Mouse (Mus musculus) stomach, embryonic 16.5 days (tissue): ENCODE data around the gene Rab29. TPM values are rescaled to one million over a fixed set of nuclear protein-coding genes. Genes with fewer than 3 reads are reported as not detected.
A peak's percentile ranks its signal among the peaks of the same experiment; 100 is the strongest.
"Not testable (repeated sequence)": the region's sequence is repeated elsewhere in the genome, so short reads cannot be mapped to it uniquely, and the experiment has no call there.

ENCODE experiments used
- ATAC-seq: fragments of 200-750 bp; cut with Nextera tagmentation; 2 replicates; pipeline ENCODE4 v1.8.0; 2017; ENCODE audit warnings: moderate number of reproducible peaks, moderate TSS enrichment; ENCODE audit not compliant: insufficient read depth, low FRiP score
- H3K27ac ChIP-seq: fragments of 300-500 bp; sonication (generic); 2 replicates; pipeline ENCODE4 v1.5.1; 2014; ENCODE audit warnings: low read length
- H3K27me3 ChIP-seq: fragments of 300-500 bp; sonication (generic); 2 replicates; pipeline ENCODE4 v1.6.1; 2014; ENCODE audit warnings: low read length, control low read depth, mixed read lengths; ENCODE audit not compliant: control insufficient read depth, insufficient read depth
- H3K36me3 ChIP-seq: fragments of 300-500 bp; sonication (generic); 2 replicates; pipeline ENCODE4 v1.6.1; 2014; ENCODE audit warnings: low read length; ENCODE audit not compliant: control insufficient read depth, insufficient read depth
- H3K4me1 ChIP-seq: fragments of 300-500 bp; sonication (generic); 2 replicates; pipeline ENCODE4 v1.6.1; 2014; ENCODE audit warnings: low read length, control low read depth, mixed read lengths; ENCODE audit not compliant: control insufficient read depth, insufficient read depth
- H3K4me2 ChIP-seq: fragments of 300-500 bp; sonication (generic); 2 replicates; pipeline ENCODE4 v1.6.1; 2014; ENCODE audit warnings: low read depth, low read length, mixed read lengths
- H3K4me3 ChIP-seq: fragments of 300-500 bp; sonication (generic); replicated peaks from 2 replicates; pipeline ENCODE4 v1.5.1; 2014; ENCODE audit warnings: mild to moderate bottlenecking, low read length
- H3K9ac ChIP-seq: fragments of 300-500 bp; sonication (generic); 2 replicates; pipeline ENCODE4 v1.6.1; 2014; ENCODE audit warnings: low read length
- H3K9me3 ChIP-seq: fragments of 300-500 bp; sonication (generic); replicated peaks from 2 replicates; pipeline ENCODE4 v1.6.1; 2016; ENCODE audit warnings: low read length, control low read depth; ENCODE audit not compliant: control insufficient read depth
- WGBS: fragments of 180-500 bp; shearing (Covaris S2); extraction: QIAGEN DNeasy Blood & Tissue Kit; methylation state at CpG from one replicate; pipeline ENCODE4 v1.1.7; 2014; 5-methylcytosine and 5-hydroxymethylcytosine counted together
- polyA plus RNA-seq: library from polyadenylated mRNA; unstranded; fragments of >200 nt; fragmentation: Nextera tagmentation; extraction: Ambion mirVana; gene quantifications from 2 replicates; pipeline ENCODE4 v1.2.1, GENCODE M21; 2015

The Rab29 gene
- polyA plus RNA-seq: 28.6 and 30.4 TPM in 2 replicates

DNA sequence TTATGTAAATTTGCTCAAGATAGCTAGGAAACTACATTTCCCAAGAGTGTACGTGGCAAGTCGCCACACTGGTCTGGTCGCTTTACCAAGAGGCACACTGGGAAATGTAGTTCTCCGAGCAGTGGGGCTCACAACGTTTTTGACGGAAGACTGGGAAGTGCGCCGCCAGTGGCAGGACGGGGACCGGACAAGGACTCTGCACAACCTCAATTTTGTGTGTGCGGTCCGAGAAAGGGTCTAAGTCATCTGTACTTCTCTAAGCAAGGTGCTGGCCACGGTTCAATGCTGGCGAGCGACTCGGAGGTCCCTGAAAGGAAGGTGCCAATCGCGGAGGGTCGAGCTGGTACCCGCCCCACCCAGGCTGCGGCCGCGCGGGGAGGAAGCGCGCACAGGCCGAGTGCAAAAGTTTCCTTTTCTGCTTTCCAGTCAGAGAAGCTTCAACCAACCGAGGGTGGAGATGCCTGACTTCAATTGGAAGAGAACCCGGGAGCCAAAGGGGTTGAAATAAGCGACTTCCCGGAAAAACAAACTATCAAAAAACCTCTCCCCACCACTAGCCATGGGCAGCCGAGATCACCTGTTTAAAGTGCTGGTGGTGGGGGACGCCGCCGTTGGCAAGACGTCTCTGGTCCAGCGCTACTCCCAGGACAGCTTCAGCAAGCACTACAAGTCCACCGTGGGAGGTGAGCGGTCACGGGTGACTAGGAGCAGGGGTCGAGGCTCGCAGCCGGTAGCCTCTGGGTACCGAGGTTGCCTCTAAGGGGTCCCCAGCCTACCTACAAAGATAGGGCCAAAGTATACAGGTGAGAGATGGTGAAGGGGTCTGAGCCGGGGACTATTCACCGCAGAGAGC lies at the start of gene Rab29:
Gene Rab29, plus strand, starts transcription at position 132 of the 853 bp plus-strand sequence.
- Histone ChIP-seq H3K27me3 (no peaks in the 10 kb centered on the region), H3K9me3 (no peaks in the 10 kb centered on the region), H3K9ac (peak within 1 kb of the TSS; percentile 81), H3K27ac (peak within 1 kb of the TSS; percentile 34; the same call in 1 of the 2 replicates), H3K4me3 (peak within 1 kb of the TSS; percentile 69), H3K36me3 (no peaks in the 10 kb centered on the region), H3K4me1 (peaks cover 4% of the 10 kb centered on the region; the same call in 1 of the 2 replicates), H3K4me2 (peak within 1 kb of the TSS; percentile 85)
- WGBS: under 1% methylated on average over 46 of the region's 46 CpGs
- ATAC-seq: peak; percentile 95

DNA sequence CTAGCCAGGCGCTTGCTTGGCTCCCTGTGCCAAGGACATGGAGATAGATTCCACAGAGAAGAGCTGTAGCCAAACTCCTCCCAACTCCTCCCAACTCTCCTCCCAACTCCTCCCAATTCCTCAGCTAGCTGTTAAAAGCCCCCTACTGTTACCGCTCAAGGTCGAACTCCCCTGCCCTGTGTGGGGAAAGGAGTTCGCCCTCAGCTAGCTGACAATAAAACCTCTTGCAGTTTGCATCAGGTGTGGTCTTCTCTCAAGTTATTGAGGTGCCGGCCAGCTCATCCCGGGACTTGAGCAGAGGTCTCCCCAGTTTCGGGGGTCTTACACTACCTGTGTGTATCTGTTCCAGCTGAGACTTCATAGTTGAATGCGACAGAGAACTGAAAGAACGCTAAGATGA lies 46.7 kb upstream of the Rab29 start:
- not testable (repeated sequence) for H3K9me3 ChIP-seq, H3K27me3 ChIP-seq, H3K9ac ChIP-seq, H3K4me2 ChIP-seq, H3K4me3 ChIP-seq, H3K27ac ChIP-seq, H3K4me1 ChIP-seq, ATAC-seq, H3K36me3 ChIP-seq
- 72% methylated on average over 8 of the region's 9 CpGs for WGBS

- H3K4me2 ChIP-seq: no peak overlapping the region
- WGBS: 71% methylated on average over 10 of the region's 10 CpGs
- no peak overlapping the region for H3K27ac ChIP-seq
- H3K9me3 ChIP-seq: no peaks in the 10 kb centered on the region
- H3K27me3 ChIP-seq: no peaks in the 10 kb centered on the region
- H3K36me3 ChIP-seq: no peaks in the 10 kb centered on the region
- H3K4me3 ChIP-seq: no peak overlapping the region
- ATAC-seq: no peak
- H3K9ac ChIP-seq: no peak overlapping the region
- H3K4me1 ChIP-seq: no peaks in the 10 kb centered on the region
Observed at GRCm38 (mm10) chr1:131820887-131821328, 46.1 kb upstream of the Rab29 start.

DNA sequence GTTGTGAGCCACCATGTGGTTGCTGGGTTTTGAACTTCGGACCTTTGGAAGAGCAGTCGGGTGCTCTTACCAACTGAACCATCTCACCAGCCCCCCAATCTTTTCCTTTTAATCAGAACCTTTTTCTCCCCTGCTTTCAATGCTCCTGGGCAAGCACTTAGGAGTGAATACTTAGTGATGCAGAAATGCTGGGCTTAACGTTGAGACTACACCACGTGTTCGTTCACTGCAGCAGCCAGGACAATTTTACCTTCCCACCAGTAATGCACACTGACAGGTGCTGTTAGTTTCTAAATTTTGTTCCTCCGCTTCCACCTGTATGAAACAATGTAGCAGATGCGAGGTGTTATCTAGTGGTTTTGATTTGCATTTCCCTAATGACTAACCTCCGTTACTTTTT lies 44.7 kb upstream of the Rab29 start:
- Histone ChIP-seq H3K36me3 (no peaks in the 10 kb centered on the region), H3K27me3 (no peaks in the 10 kb centered on the region), H3K4me2 (no peak overlapping the region), H3K4me3 (no peak overlapping the region), H3K4me1 (peaks cover 5% of the 10 kb centered on the region; the same call in 1 of the 2 replicates), H3K27ac (no peak overlapping the region), H3K9me3 (no peaks in the 10 kb centered on the region), H3K9ac (no peak overlapping the region)
- ATAC-seq: no peak
- WGBS: 77% methylated on average over 8 of the region's 8 CpGs

DNA sequence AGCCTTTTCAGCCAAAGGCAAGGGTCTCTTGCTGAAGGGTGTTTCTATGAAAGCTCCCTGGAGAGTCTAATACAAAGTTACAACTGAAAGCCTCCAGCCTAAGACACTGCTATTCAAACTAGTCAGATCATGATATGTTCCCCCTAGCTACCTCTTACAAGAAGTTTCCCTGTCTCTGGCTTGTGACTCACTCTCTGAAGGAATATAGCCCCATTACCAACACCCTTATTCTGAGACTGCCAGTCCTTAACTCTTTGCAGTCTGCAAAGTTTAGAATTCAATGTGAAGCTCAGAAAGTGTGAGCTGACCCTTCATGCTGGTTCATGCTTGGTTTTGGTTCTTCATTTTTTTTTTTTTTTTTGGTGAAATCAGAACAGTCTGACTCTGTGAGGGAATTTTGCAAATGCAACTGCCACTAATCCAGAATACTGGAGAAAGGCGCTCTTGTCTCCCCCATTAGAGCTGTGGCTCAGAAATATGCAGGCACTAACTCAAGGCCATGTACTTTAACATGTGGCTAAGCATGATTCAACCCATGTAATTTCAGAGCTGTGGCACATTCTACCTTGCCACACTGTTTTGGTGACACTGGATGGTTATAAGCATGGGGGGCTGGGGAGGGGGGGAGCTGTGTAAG lies 44.0 kb upstream of the Rab29 start:
- no peak for ATAC-seq

GRCm38 (mm10) chr1:131823563-131823962 lies 43.5 kb upstream of the Rab29 start:
- Histone ChIP-seq H3K4me2 (no peak overlapping the region), H3K27me3 (no peaks in the 10 kb centered on the region), H3K9me3 (no peaks in the 10 kb centered on the region), H3K27ac (no peak overlapping the region), H3K4me1 (peaks cover 6% of the 10 kb centered on the region; the same call in 1 of the 2 replicates), H3K9ac (no peak overlapping the region), H3K4me3 (no peak overlapping the region), H3K36me3 (no peaks in the 10 kb centered on the region)
- 42% methylated on average over 5 of the region's 5 CpGs for WGBS
- ATAC-seq: no peak

More for the DNA sequence above, 44.0 kb upstream of the Rab29 start:
- H3K9ac ChIP-seq: no peak overlapping the region
- H3K36me3 ChIP-seq: no peaks in the 10 kb centered on the region
- H3K4me2 ChIP-seq: no peak overlapping the region
- H3K9me3 ChIP-seq: no peaks in the 10 kb centered on the region
- WGBS: 83% methylated on average over 1 of the region's 1 CpGs
- no peak overlapping the region for H3K27ac ChIP-seq
- no peaks in the 10 kb centered on the region for H3K27me3 ChIP-seq
- H3K4me1 ChIP-seq: peaks cover 6% of the 10 kb centered on the region; the same call in 1 of the 2 replicates
- no peak overlapping the region for H3K4me3 ChIP-seq

DNA sequence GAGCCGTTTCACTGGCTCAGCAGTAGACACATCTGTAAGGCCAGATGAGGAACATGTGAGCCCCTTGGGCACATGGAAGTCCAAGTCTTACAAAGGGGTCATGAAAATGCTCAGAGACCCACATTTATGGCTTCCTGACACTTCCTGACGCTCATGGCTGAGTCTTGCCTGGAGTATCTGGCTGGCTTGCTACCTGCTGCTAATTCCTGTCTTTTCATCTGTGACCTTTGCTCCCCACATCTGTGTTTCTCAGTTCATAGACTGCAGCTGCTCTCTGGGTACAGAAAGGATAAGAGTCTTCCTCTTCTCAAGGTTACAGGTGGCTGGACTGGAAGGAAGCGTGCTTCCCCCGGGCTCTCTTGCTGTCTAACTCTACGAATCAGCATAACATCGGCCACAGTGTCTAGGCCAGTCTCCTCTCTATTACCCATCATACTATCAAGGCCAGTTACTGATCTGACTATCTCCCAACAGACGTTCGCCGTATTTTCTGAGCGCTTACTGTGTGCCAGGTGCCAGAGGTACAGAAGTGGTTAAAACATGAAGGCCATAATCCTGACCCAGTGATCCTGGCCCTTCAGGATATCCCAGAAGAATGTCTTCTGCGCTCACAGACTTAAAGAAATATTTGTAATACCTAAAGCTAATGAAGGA lies 42.4 kb upstream of the Rab29 start:
- H3K4me1 ChIP-seq: peaks cover 13% of the 10 kb centered on the region; the same call in 1 of the 2 replicates
- no peak for ATAC-seq
- 80% methylated on average over 11 of the region's 11 CpGs for WGBS

DNA sequence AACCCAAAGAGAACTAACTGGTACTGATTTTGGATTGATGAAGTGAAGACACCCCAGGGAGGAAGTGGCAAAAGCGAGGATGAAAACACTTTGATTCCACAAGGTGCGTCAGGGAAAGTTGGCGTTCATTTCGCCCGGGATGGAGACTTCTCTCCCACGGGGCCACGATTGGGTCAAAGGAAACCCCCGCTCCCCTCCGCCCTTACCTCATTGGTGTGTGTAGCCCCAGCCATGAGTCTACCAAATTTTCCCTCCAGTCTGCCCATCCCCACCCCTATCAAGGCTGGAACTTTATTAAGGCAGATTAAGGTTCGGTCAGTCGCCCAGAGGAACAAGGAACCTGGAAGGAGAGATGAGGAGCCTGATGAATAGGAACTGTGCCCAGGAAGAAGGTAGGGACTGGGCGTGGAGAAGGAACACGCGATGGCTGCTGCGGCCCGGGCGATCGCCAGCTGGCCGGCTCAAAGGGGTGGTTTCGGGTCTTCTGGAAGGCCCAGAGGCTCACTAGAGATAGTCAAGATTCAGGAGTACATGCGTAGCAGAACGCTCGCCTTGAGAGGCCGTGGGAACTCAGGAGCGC lies 39.7 kb upstream of the Rab29 start, which contains the start of gene Slc41a1:
Gene Slc41a1, plus strand, starts transcription at position 287 of the 580 bp plus-strand sequence.
- no peaks in the 10 kb centered on the region for H3K36me3 ChIP-seq
- H3K4me2 ChIP-seq: peak within 1 kb of the TSS; percentile 68
- H3K9ac ChIP-seq: peak within 1 kb of the TSS; percentile 87
- no peaks in the 10 kb centered on the region for H3K27me3 ChIP-seq
- peak within 1 kb of the TSS; percentile 83 for H3K4me3 ChIP-seq
- no peaks in the 10 kb centered on the region for H3K9me3 ChIP-seq
- WGBS: 2% methylated on average over 25 of the region's 25 CpGs
- ATAC-seq: peak; percentile 52
- H3K4me1 ChIP-seq: peaks cover 13% of the 10 kb centered on the region; the same call in 1 of the 2 replicates
- H3K27ac ChIP-seq: peak within 1 kb of the TSS; percentile 86

More for the DNA sequence above, 42.4 kb upstream of the Rab29 start:
- Histone ChIP-seq H3K4me3 (no peak overlapping the region), H3K27ac (no peak overlapping the region), H3K9ac (no peak overlapping the region), H3K36me3 (no peaks in the 10 kb centered on the region), H3K4me2 (no peak overlapping the region), H3K27me3 (no peaks in the 10 kb centered on the region), H3K9me3 (no peaks in the 10 kb centered on the region)
